8 mouse cellular contexts compared by ENCODE assay signal in genomic region chr9:32158837-32159543, GRCm38 (mm10). TPM values are rescaled to one million over a fixed set of nuclear protein-coding genes. Genes with fewer than 3 reads are reported as not detected.
A peak's percentile ranks its signal among the peaks of the same experiment; 100 is the strongest.
DNase-seq lines count a peak whose midpoint lies in the region; ATAC-seq and TF ChIP-seq lines count a peak whose summit lies in the region.

No protein-coding gene starts in this region.

- H3K9ac ChIP-seq in heart, embryonic 11.5 days (ENCODE audit: low read depth, low read length), result no peak overlapping the region
- no peak overlapping the region for H3K9ac ChIP-seq in limb, embryonic 13.5 days
- no peak overlapping the region for H3K9ac ChIP-seq in midbrain, embryonic 16.5 days (ENCODE audit: low read depth, low read length)

- WGBS in heart, embryonic 11.5 days (ENCODE audit: insufficient replicate concordance), result 27% methylated on average over 3 of the region's 3 CpGs
- WGBS in kidney, adult 2 months, result 27% methylated on average over 3 of the region's 3 CpGs
- WGBS in limb, embryonic 13.5 days, result 23% methylated on average over 3 of the region's 3 CpGs
- WGBS in midbrain, embryonic 16.5 days, result 31% methylated on average over 3 of the region's 3 CpGs

- peak; percentile 96 for TF ChIP-seq CTCF in kidney, adult 2 months (conservative IDR thresholded peaks at IDR 0.05; ENCODE audit: insufficient read depth, insufficient read length, low read depth, low read length)

- no peaks in the 10 kb centered on the region for H3K9me3 ChIP-seq in heart, embryonic 11.5 days (replicated peaks; ENCODE audit: control insufficient read depth, low read length)
- H3K9me3 ChIP-seq in limb, embryonic 13.5 days, result no peaks in the 10 kb centered on the region
- H3K9me3 ChIP-seq in midbrain, embryonic 16.5 days (replicated peaks; ENCODE audit: control insufficient read depth, low read length, poor library complexity, severe bottlenecking), result no peaks in the 10 kb centered on the region

- peaks cover 10% of the 10 kb centered on the region for H3K4me1 ChIP-seq in heart, embryonic 11.5 days (ENCODE audit: control insufficient read depth, insufficient read depth, low read length)
- peaks cover 4% of the 10 kb centered on the region; the same call in 1 of the 2 replicates for H3K4me1 ChIP-seq in kidney, adult 2 months (ENCODE audit: control insufficient read depth, insufficient read depth, low read length)
- no peaks in the 10 kb centered on the region for H3K4me1 ChIP-seq in limb, embryonic 13.5 days
- H3K4me1 ChIP-seq in midbrain, embryonic 16.5 days (ENCODE audit: control insufficient read depth, insufficient read depth, low read length), result peaks cover 15% of the 10 kb centered on the region

- H3K4me3 ChIP-seq in heart, embryonic 11.5 days (ENCODE audit: low read depth, low read length), result no peak overlapping the region
- no peak overlapping the region for H3K4me3 ChIP-seq in kidney, adult 2 months (ENCODE audit: insufficient read depth, low read depth, low read length)
- H3K4me3 ChIP-seq in limb, embryonic 13.5 days, result no peak overlapping the region
- no peak overlapping the region for H3K4me3 ChIP-seq in midbrain, embryonic 16.5 days (ENCODE audit: low read depth, low read length)

- H3K4me2 ChIP-seq in heart, embryonic 11.5 days, result no peak overlapping the region
- H3K4me2 ChIP-seq in limb, embryonic 13.5 days (replicated peaks), result no peak overlapping the region
- no peak overlapping the region for H3K4me2 ChIP-seq in midbrain, embryonic 16.5 days (ENCODE audit: low read length)

- H3K36me3 ChIP-seq in heart, embryonic 11.5 days (ENCODE audit: control insufficient read depth, insufficient read depth, low read length), result no peaks in the 10 kb centered on the region
- H3K36me3 ChIP-seq in kidney, adult 2 months (ENCODE audit: control insufficient read depth, insufficient read depth, low read length), result no peaks in the 10 kb centered on the region
- no peaks in the 10 kb centered on the region for H3K36me3 ChIP-seq in limb, embryonic 13.5 days
- H3K36me3 ChIP-seq in midbrain, embryonic 16.5 days (ENCODE audit: control insufficient read depth, insufficient read depth, low read length), result no peaks in the 10 kb centered on the region
- no peaks in the 10 kb centered on the region for H3K36me3 ChIP-seq in splenic B cell, adult 2 months (ENCODE audit: control insufficient read depth, insufficient read depth, low read length, poor library complexity, severe bottlenecking)

- peak; percentile 58 to 86 for DNase-seq in heart, adult 18-20 months
- peak; percentile 62 for DNase-seq in cerebellum, adult 9-10 months
- peak; percentile 67 to 69 for DNase-seq in frontal cortex, postnatal 36 days (ENCODE audit: low spot score in 2 of 2)
- peak; percentile 81 for DNase-seq in kidney, adult 2 months
- peak; percentile 81 for DNase-seq in splenic B cell, adult 2 months (ENCODE audit: low read depth, low spot score)

- H3K27ac ChIP-seq in heart, embryonic 11.5 days (ENCODE audit: low read depth, low read length), result no peak overlapping the region
- no peak overlapping the region for H3K27ac ChIP-seq in kidney, adult 2 months (ENCODE audit: insufficient read depth, low read depth, low read length)
- H3K27ac ChIP-seq in limb, embryonic 13.5 days, result no peak overlapping the region
- no peak overlapping the region for H3K27ac ChIP-seq in midbrain, embryonic 16.5 days (ENCODE audit: low read length)

- ATAC-seq in heart, embryonic 11.5 days (replicated peaks; ENCODE audit: insufficient number of reproducible peaks, low FRiP score, low TSS enrichment), result no peak
- peak; percentile 59; the same call in 1 of the 2 replicates for ATAC-seq in limb, embryonic 13.5 days (ENCODE audit: low FRiP score, low read depth)
- ATAC-seq in midbrain, embryonic 16.5 days, result peak; percentile 85

- TF ChIP-seq POLR2A in kidney, adult 2 months (IDR thresholded peaks at IDR 0.05; ENCODE audit: low read depth, low read length), result no peak

- H3K27me3 ChIP-seq in heart, embryonic 11.5 days (ENCODE audit: control insufficient read depth, insufficient read depth, low read length), result no peaks in the 10 kb centered on the region
- H3K27me3 ChIP-seq in kidney, adult 2 months (replicated peaks; ENCODE audit: control insufficient read depth, insufficient read depth, low read length), result no peaks in the 10 kb centered on the region
- H3K27me3 ChIP-seq in limb, embryonic 13.5 days, result no peaks in the 10 kb centered on the region
- H3K27me3 ChIP-seq in midbrain, embryonic 16.5 days (ENCODE audit: control insufficient read depth, insufficient read depth, low read depth, low read length), result no peaks in the 10 kb centered on the region
- no peaks in the 10 kb centered on the region for H3K27me3 ChIP-seq in splenic B cell, adult 2 months (ENCODE audit: control insufficient read depth, insufficient read depth, low read length, poor library complexity, severe bottlenecking)

RNA-seq across cellular contexts. Expression of gene Arhgap32, which starts 43.1 kb away (rescaled TPM):
- 10 to 100 TPM; 15.6 to 20.0 TPM for total RNA-seq in heart, adult 18-20 months (2021)
- polyA plus RNA-seq in heart, embryonic 11.5 days (2014; fragmentation: Nextera tagmentation; extraction: Ambion mirVana), result 3.5 and 3.7 TPM in 2 replicates
- polyA plus RNA-seq in kidney, adult 2 months (2012; rRNA removed), result 9.5 and 10.1 TPM in 2 replicates
- polyA plus RNA-seq in limb, embryonic 13.5 days (2015; fragmentation: Nextera tagmentation; extraction: Ambion mirVana), result 6.0 and 6.6 TPM in 2 replicates
- 10.9 and 11.3 TPM in 2 replicates for polyA plus RNA-seq in midbrain, embryonic 16.5 days (2015; fragmentation: Nextera tagmentation; extraction: Ambion mirVana)
